Mouse (Mus musculus): ENCODE results near the gene Tcf25.

DNA sequence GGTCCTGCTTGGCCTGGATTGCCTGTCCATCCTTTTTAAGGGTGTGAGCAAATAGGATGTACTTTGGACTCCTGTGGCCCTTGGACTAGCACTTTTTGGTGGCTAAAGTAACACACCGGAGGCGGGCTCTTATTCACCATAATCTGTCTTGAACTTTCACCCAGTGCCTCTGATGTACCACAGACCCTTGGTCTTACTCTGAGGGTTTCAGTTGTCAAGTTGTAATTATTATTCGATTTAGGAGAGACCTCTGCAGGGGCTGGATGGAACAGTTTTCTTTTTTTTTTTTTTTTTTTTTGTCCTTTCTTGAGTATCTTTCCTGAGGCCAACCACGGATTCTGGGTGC lies 70.0 kb downstream of the Tcf25 start:
- no peak for TF ChIP-seq CTCF (IDR thresholded peaks at IDR 0.05; ENCODE audit: low read depth)
- TF ChIP-seq EP300 (optimal IDR thresholded peaks at IDR 0.05) = no peak

Data from stomach, postnatal 0 days (tissue).